In the genomic region with DNA sequence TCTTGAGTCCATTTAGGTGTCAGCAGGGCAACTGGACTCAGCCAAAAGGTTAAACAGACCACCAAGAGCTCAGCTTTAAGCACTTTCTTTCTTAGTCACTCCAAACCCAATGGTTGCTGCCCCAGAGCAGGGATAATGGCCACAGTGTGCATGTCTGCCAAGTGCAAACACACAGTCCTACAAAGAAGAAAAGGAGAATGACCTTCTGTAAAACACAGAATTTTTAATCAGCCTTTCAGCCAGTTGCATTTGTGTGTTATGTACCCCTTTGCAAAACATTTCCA, we compare ENCODE assay signal across 14 mouse cellular contexts.
DNase-seq lines count a peak whose midpoint lies in the region; ATAC-seq and TF ChIP-seq lines count a peak whose summit lies in the region.
"Had no signal": no experiment of that assay in that cellular context is flagged by ENCODE, and none has a peak within 500 bp of the region (broad histone marks: within the 10 kb centered on the region; RNA-seq: fewer than 3 reads in every experiment).

No protein-coding gene starts in this region.

- H3K4me1 ChIP-seq in hindbrain, embryonic 11.5 days (replicated peaks; ENCODE audit: control insufficient read depth, insufficient read depth, low read length) = no peaks in the 10 kb centered on the region
- H3K4me1 ChIP-seq in hindbrain, embryonic 10.5 days (replicated peaks) = peaks cover 15% of the 10 kb centered on the region
- peaks cover 97% of the 10 kb centered on the region for H3K4me1 ChIP-seq in E14TG2a.4 (replicated peaks; ENCODE audit: low read depth, low read length)
- no peaks in the 10 kb centered on the region for H3K4me1 ChIP-seq in forebrain, postnatal 0 days (ENCODE audit: insufficient read depth)
- H3K4me1 ChIP-seq: kidney, embryonic 15.5 days had no signal

- TF ChIP-seq CTCF in E14TG2a.4 (conservative IDR thresholded peaks at IDR 0.05; ENCODE audit: low read length) = no peak
- no peak for TF ChIP-seq CTCF in forebrain, postnatal 0 days (IDR thresholded peaks at IDR 0.05; ENCODE audit: low read depth)

- H3K27ac ChIP-seq in hindbrain, embryonic 11.5 days (ENCODE audit: low read depth, low read length) = no peak overlapping the region
- H3K27ac ChIP-seq in hindbrain, embryonic 10.5 days = no peak overlapping the region
- no peak overlapping the region for H3K27ac ChIP-seq in forebrain, postnatal 0 days (ENCODE audit: low read depth, low read length)
- H3K27ac ChIP-seq: heart, adult 2 months; kidney, embryonic 15.5 days; neural tube, embryonic 13.5 days had no signal

- H3K9ac ChIP-seq in hindbrain, embryonic 11.5 days (ENCODE audit: low read depth, low read length) = no peak overlapping the region
- H3K9ac ChIP-seq in forebrain, postnatal 0 days = no peak overlapping the region
- H3K9ac ChIP-seq: kidney, embryonic 15.5 days; neural tube, embryonic 13.5 days had no signal

- ATAC-seq in hindbrain, embryonic 11.5 days (ENCODE audit: low FRiP score) = no peak
- peak; percentile 83 for ATAC-seq in forebrain, postnatal 0 days
- ATAC-seq in CD4-positive, CD25-positive, alpha-beta regulatory T cell, adult 4 months = no peak

- no peak overlapping the region for H3K4me3 ChIP-seq in hindbrain, embryonic 11.5 days (ENCODE audit: low read depth, low read length)
- H3K4me3 ChIP-seq in hindbrain, embryonic 10.5 days = no peak overlapping the region
- peak overlapping the region; percentile 24 for H3K4me3 ChIP-seq in E14TG2a.4 (replicated peaks; ENCODE audit: low read length)
- no peak overlapping the region for H3K4me3 ChIP-seq in forebrain, postnatal 0 days (ENCODE audit: low read depth, low read length)
- H3K4me3 ChIP-seq: heart, adult 2 months; kidney, embryonic 15.5 days; neural tube, embryonic 13.5 days had no signal

- no peaks in the 10 kb centered on the region for H3K36me3 ChIP-seq in hindbrain, embryonic 11.5 days (ENCODE audit: control insufficient read depth, insufficient read depth, low read length)
- H3K36me3 ChIP-seq in hindbrain, embryonic 10.5 days = no peaks in the 10 kb centered on the region
- no peaks in the 10 kb centered on the region for H3K36me3 ChIP-seq in E14TG2a.4 (ENCODE audit: insufficient read depth, low read length)
- H3K36me3 ChIP-seq in forebrain, postnatal 0 days (ENCODE audit: insufficient read depth) = no peaks in the 10 kb centered on the region
- H3K36me3 ChIP-seq: kidney, embryonic 15.5 days; neural tube, embryonic 13.5 days had no signal

- H3K9me3 ChIP-seq in hindbrain, embryonic 11.5 days (ENCODE audit: control insufficient read depth, low read length) = no peaks in the 10 kb centered on the region
- H3K9me3 ChIP-seq in hindbrain, embryonic 10.5 days = no peaks in the 10 kb centered on the region
- no peaks in the 10 kb centered on the region for H3K9me3 ChIP-seq in E14TG2a.4 (ENCODE audit: low read length)
- no peaks in the 10 kb centered on the region for H3K9me3 ChIP-seq in forebrain, postnatal 0 days (ENCODE audit: low read length)
- H3K9me3 ChIP-seq: kidney, embryonic 15.5 days; neural tube, embryonic 13.5 days had no signal

- no peaks in the 10 kb centered on the region for H3K27me3 ChIP-seq in hindbrain, embryonic 11.5 days (ENCODE audit: control insufficient read depth, insufficient read depth, low read length)
- peaks cover 38% of the 10 kb centered on the region for H3K27me3 ChIP-seq in hindbrain, embryonic 10.5 days (ENCODE audit: insufficient read depth, poor library complexity, severe bottlenecking)
- no peaks in the 10 kb centered on the region for H3K27me3 ChIP-seq in E14TG2a.4 (ENCODE audit: insufficient read depth, low read length)
- peaks cover 8% of the 10 kb centered on the region; the same call in 1 of the 2 replicates for H3K27me3 ChIP-seq in forebrain, postnatal 0 days (ENCODE audit: insufficient read depth, low read length)
- H3K27me3 ChIP-seq: kidney, embryonic 15.5 days; neural tube, embryonic 13.5 days had no signal

- H3K4me2 ChIP-seq in hindbrain, embryonic 11.5 days (replicated peaks; ENCODE audit: low read depth, low read length) = no peak overlapping the region
- no peak overlapping the region for H3K4me2 ChIP-seq in forebrain, postnatal 0 days (ENCODE audit: low read depth)
- H3K4me2 ChIP-seq: liver, embryonic 11.5 days had no signal

- DNase-seq in hindbrain, embryonic 11.5 days (ENCODE audit: low spot score) = peak; percentile 12
- DNase-seq in hindbrain, embryonic 10.5 days (ENCODE audit: low spot score) = no peak
- peak; percentile 28 for DNase-seq in brain, embryonic 18.5 days (ENCODE audit: low read depth, low spot score)
- DNase-seq in forebrain, postnatal 0 days = peak; percentile 39
- no peak for DNase-seq in neural tube, embryonic 10.5 days (ENCODE audit: extremely low spot score, low spot score)
- DNase-seq in kidney, adult 8-10 months = no peak
- DNase-seq: B cell, adult 2 months; cerebellum, postnatal 14 days; heart, adult 2 months had no signal

Comparison
In these comparisons a context has a peak if more than half of its experiments do, and no peak if none do; other contexts are left out.
1. DNase-seq: peak in hindbrain, embryonic 11.5 days (single experiment), brain, embryonic 18.5 days (single experiment) and forebrain, postnatal 0 days (single experiment); none in hindbrain, embryonic 10.5 days (single experiment), neural tube, embryonic 10.5 days (single experiment) and kidney, adult 8-10 months (0 of 2).